Mouse (Mus musculus) intestine, embryonic 14.5 days (tissue): ENCODE data around the gene Srcin1. TPM values are rescaled to one million over a fixed set of nuclear protein-coding genes. Genes with fewer than 3 reads are reported as not detected.

Experiments used
- ATAC-seq: fragments of 200-750 bp; cut with Nextera tagmentation; replicated peaks from 2 replicates; pipeline ENCODE4 v1.8.0; 2017; ENCODE audit warnings: low read depth, moderate number of reproducible peaks, moderate TSS enrichment, moderate library complexity; ENCODE audit not compliant: low FRiP score, low TSS enrichment
- DNase-seq: peaks from one replicate; pipeline ENCODE4 v3.0.0-alpha.2; 2018; ENCODE audit warnings: low spot score
- H3K27ac ChIP-seq: fragments of 300-500 bp; sonication (generic); 2 replicates; pipeline ENCODE4 v1.5.1; 2014; ENCODE audit warnings: low read depth, mild to moderate bottlenecking, control low read depth
- H3K27me3 ChIP-seq: fragments of 300-500 bp; sonication (generic); replicated peaks from 2 replicates; pipeline ENCODE4 v1.6.1; 2014; ENCODE audit warnings: low read length, control low read depth; ENCODE audit not compliant: control insufficient read depth, insufficient read depth
- H3K36me3 ChIP-seq: fragments of 300-500 bp; sonication (generic); 2 replicates; pipeline ENCODE4 v1.6.1; 2014; ENCODE audit warnings: low read length, control low read depth; ENCODE audit not compliant: control insufficient read depth, insufficient read depth
- H3K4me1 ChIP-seq: fragments of 300-500 bp; sonication (generic); replicated peaks from 2 replicates; pipeline ENCODE4 v1.6.1; 2014; ENCODE audit warnings: low read length, control low read depth, mixed read lengths; ENCODE audit not compliant: control insufficient read depth, insufficient read depth
- H3K4me2 ChIP-seq: fragments of 300-500 bp; sonication (generic); 2 replicates; pipeline ENCODE4 v1.6.1; 2014; ENCODE audit warnings: low read length
- H3K4me3 ChIP-seq: fragments of 300-500 bp; sonication (generic); 2 replicates; pipeline ENCODE4 v1.5.1; 2014; ENCODE audit warnings: low read depth, low read length, control low read depth, mixed read lengths
- H3K9ac ChIP-seq: fragments of 300-500 bp; sonication (generic); 2 replicates; pipeline ENCODE4 v1.6.1; 2014; ENCODE audit warnings: mild to moderate bottlenecking, low read length
- H3K9me3 ChIP-seq: fragments of 300-500 bp; sonication (generic); 2 replicates; pipeline ENCODE4 v1.6.1; 2016; ENCODE audit warnings: low read length, control low read depth; ENCODE audit not compliant: control insufficient read depth
- WGBS: fragments of 180-500 bp; shearing (Covaris S2); extraction: QIAGEN DNeasy Blood & Tissue Kit; methylation state at CpG from one replicate; pipeline ENCODE4 v1.1.7; 2014; 5-methylcytosine and 5-hydroxymethylcytosine counted together
- polyA plus RNA-seq: library from polyadenylated mRNA; unstranded; fragments of >200 nt; fragmentation: Nextera tagmentation; extraction: Ambion mirVana; gene quantifications from 2 replicates; pipeline ENCODE4 v1.2.1, GENCODE M21; 2014

The Srcin1 gene
- polyA plus RNA-seq, 1 experiment from 2014 or later = 0.16 TPM

- WGBS = 73% methylated on average over 4 of the region's 4 CpGs
- no peak overlapping the region for H3K4me2 ChIP-seq
- no peaks in the 10 kb centered on the region for H3K9me3 ChIP-seq
- H3K4me3 ChIP-seq = no peak overlapping the region
- ATAC-seq (no peak), DNase-seq (no peak)
- H3K4me1 ChIP-seq = no peaks in the 10 kb centered on the region
- no peak overlapping the region for H3K27ac ChIP-seq
- H3K27me3 ChIP-seq = peaks cover 9% of the 10 kb centered on the region
- no peak overlapping the region for H3K9ac ChIP-seq
- H3K36me3 ChIP-seq = no peaks in the 10 kb centered on the region
Measured at GRCm38 (mm10) chr11:97505784-97506183, 70.2 kb downstream of the Srcin1 start.

DNA sequence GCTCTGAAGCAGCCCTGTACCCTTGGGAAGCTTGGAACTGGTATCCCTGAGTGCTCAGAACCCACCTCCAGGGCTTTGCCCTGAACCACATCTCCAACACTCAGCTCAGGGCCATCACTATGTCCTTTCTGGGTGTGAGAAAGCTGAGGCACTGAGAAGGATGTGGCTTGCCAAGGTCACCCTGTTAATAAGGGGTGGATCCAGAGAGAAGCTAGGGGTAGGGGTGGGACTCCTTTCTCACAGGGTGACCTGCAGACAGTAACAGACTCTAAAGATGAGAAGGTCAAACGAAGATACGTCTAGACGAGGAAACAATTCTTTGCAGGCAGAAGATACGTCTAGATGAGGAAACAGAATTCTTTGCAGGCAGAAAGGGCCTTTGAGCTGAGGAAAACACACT lies 73.1 kb downstream of the Srcin1 start:
- Histone ChIP-seq H3K27me3 (peaks cover 38% of the 10 kb centered on the region), H3K36me3 (no peaks in the 10 kb centered on the region; the same call in 1 of the 2 replicates), H3K4me2 (no peak overlapping the region), H3K4me1 (no peaks in the 10 kb centered on the region), H3K9me3 (no peaks in the 10 kb centered on the region), H3K4me3 (no peak overlapping the region), H3K9ac (no peak overlapping the region), H3K27ac (no peak overlapping the region)
- no peak for DNase-seq
- 79% methylated on average over 4 of the region's 4 CpGs for WGBS
- ATAC-seq = no peak

GRCm38 (mm10) chr11:97502383-97502782 lies 73.6 kb downstream of the Srcin1 start:
- H3K36me3 ChIP-seq = peaks cover 4% of the 10 kb centered on the region
- H3K27me3 ChIP-seq = peaks cover 43% of the 10 kb centered on the region
- no peak overlapping the region for H3K9ac ChIP-seq
- H3K27ac ChIP-seq = no peak overlapping the region
- no peaks in the 10 kb centered on the region for H3K4me1 ChIP-seq
- ATAC-seq (no peak), DNase-seq (no peak)
- no peak overlapping the region for H3K4me2 ChIP-seq
- WGBS = 36% methylated on average over 9 of the region's 9 CpGs
- no peak overlapping the region for H3K4me3 ChIP-seq
- no peaks in the 10 kb centered on the region for H3K9me3 ChIP-seq

GRCm38 (mm10) chr11:97500720-97501448 lies 75.1 kb downstream of the Srcin1 start:
- Histone ChIP-seq H3K9me3 (no peaks in the 10 kb centered on the region), H3K27ac (no peak overlapping the region), H3K9ac (no peak overlapping the region), H3K4me1 (no peaks in the 10 kb centered on the region), H3K4me2 (peak overlapping the region; percentile 45), H3K4me3 (peak overlapping the region; percentile 20), H3K36me3 (peaks cover 9% of the 10 kb centered on the region), H3K27me3 (peaks cover 46% of the 10 kb centered on the region)
- ATAC-seq (peak; percentile 29; the same call in 1 of the 2 replicates), DNase-seq (no peak)
- WGBS = 24% methylated on average over 51 of the region's 51 CpGs

GRCm38 (mm10) chr11:97499865-97500719 lies 75.9 kb downstream of the Srcin1 start, which contains the start of gene 4933428G20Rik:
TSS of gene 4933428G20Rik (minus strand) at chr11:97500340.
- DNase-seq (no peak), ATAC-seq (peak; percentile 16; the same call in 1 of the 2 replicates)
- Histone ChIP-seq H3K27me3 (peaks cover 46% of the 10 kb centered on the region), H3K9me3 (no peaks in the 10 kb centered on the region), H3K9ac (no peak within 1 kb of the TSS), H3K4me1 (no peaks in the 10 kb centered on the region), H3K4me2 (peak within 1 kb of the TSS; percentile 45), H3K27ac (no peak within 1 kb of the TSS), H3K36me3 (peaks cover 14% of the 10 kb centered on the region), H3K4me3 (peak within 1 kb of the TSS; percentile 20)
- 21% methylated on average over 70 of the region's 88 CpGs for WGBS

DNA sequence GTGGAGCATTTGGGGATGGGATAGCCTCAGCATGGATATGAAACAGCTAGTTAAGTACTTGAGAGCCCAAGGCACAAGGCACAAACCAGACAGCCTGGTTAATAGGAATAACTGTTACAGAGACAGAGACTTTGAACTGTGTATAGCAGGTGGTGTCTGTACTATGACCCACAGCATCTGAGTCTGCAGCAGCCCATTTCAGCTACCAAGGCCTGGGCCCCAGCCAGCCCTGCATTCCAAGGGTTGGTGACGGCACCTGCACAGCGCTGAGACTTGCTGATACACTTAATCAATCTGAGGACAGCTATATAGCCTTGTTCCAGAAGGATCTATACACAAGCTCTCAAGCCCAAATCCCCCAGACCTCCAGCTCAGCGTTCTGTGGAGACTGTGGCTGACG lies 78.4 kb downstream of the Srcin1 start:
- Histone ChIP-seq H3K4me3 (no peak overlapping the region), H3K4me1 (no peaks in the 10 kb centered on the region), H3K27me3 (peaks cover 46% of the 10 kb centered on the region), H3K36me3 (peaks cover 38% of the 10 kb centered on the region), H3K4me2 (no peak overlapping the region), H3K27ac (no peak overlapping the region), H3K9me3 (no peaks in the 10 kb centered on the region), H3K9ac (no peak overlapping the region)
- DNase-seq = no peak
- ATAC-seq = no peak
- WGBS = 69% methylated on average over 4 of the region's 4 CpGs

DNA sequence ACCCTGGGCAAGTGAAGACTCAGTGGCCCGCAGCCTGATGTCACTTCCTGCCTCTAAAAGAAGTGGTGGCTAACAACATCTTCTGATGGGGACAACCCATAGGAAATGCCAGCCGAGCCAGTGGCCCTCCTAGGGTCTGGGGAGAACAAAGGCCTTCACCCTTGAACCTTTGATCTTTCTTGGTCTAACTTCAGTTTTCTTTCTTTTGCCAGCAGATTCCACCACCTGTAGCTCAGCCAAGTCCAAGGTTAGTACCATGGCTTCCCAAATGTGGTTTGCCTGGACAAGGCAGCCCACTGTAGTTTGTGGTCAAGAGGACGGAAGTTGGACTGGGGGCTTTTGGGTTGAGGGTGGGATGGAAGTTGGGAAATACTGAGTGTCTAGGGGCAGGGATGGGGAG lies 83.2 kb downstream of the Srcin1 start:
- Histone ChIP-seq H3K36me3 (peaks cover 66% of the 10 kb centered on the region), H3K27ac (no peak overlapping the region), H3K9ac (no peak overlapping the region), H3K9me3 (no peaks in the 10 kb centered on the region), H3K4me1 (no peaks in the 10 kb centered on the region), H3K27me3 (peaks cover 7% of the 10 kb centered on the region; the same call in 1 of the 2 replicates), H3K4me2 (no peak overlapping the region), H3K4me3 (no peak overlapping the region)
- DNase-seq (no peak), ATAC-seq (no peak)
- WGBS = 85% methylated on average over 3 of the region's 3 CpGs

DNA sequence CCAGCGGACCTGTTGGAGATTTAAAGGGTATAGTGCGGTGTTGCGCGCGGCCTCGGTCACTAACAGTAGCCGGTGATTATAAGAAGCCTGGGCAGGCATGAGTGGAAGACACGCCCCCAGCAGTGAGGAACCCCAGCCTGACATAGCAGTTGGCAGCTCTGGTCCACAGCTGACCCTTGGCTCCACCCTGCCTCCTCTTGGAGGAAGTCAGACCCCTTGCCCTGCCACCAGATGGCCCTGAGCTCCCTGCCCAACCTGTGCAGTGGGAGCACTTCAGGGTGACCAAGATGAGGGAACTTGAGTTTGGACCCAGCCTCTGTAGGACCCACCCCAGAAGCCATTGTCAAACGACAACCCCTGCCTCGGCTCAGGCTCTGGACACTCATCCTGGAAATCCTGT lies 84.3 kb downstream of the Srcin1 start:
- WGBS = 74% methylated on average over 10 of the region's 10 CpGs

More for the DNA sequence above, 84.3 kb downstream of the Srcin1 start:
- Histone ChIP-seq H3K4me1 (no peaks in the 10 kb centered on the region), H3K4me2 (no peak overlapping the region), H3K27me3 (no peaks in the 10 kb centered on the region), H3K4me3 (no peak overlapping the region), H3K36me3 (peaks cover 66% of the 10 kb centered on the region), H3K9ac (no peak overlapping the region), H3K9me3 (no peaks in the 10 kb centered on the region), H3K27ac (no peak overlapping the region)
- ATAC-seq = no peak
- DNase-seq = no peak
